8 mouse cellular contexts compared by ENCODE assay signal in genomic region chr7:90427006-90427405, GRCm38 (mm10). TPM values are rescaled to one million over a fixed set of nuclear protein-coding genes. Genes with fewer than 3 reads are reported as not detected.
DNase-seq lines count a peak whose midpoint lies in the region; ATAC-seq and TF ChIP-seq lines count a peak whose summit lies in the region.

No protein-coding gene starts in this region.

- WGBS in neural tube, embryonic 11.5 days = 66% methylated on average over 9 of the region's 9 CpGs
- WGBS in heart, adult 2 months = 45% methylated on average over 9 of the region's 9 CpGs
- WGBS in limb, embryonic 12.5 days = 68% methylated on average over 9 of the region's 9 CpGs
- WGBS in neural tube, embryonic 14.5 days = 68% methylated on average over 9 of the region's 9 CpGs

- TF ChIP-seq POLR2A in heart, adult 2 months (IDR thresholded peaks at IDR 0.05; ENCODE audit: insufficient read depth, low read depth, low read length) = no peak

- peak overlapping the region; percentile 59 for H3K4me2 ChIP-seq in neural tube, embryonic 11.5 days (ENCODE audit: low read depth)
- H3K4me2 ChIP-seq in limb, embryonic 12.5 days = peak overlapping the region; percentile 62; the same call in 1 of the 2 replicates
- H3K4me2 ChIP-seq in neural tube, embryonic 14.5 days (ENCODE audit: low read depth, low read length) = peak overlapping the region; percentile 53

- ATAC-seq in neural tube, embryonic 11.5 days (ENCODE audit: insufficient read depth, low FRiP score, low TSS enrichment) = no peak
- no peak for ATAC-seq in limb, embryonic 12.5 days (ENCODE audit: insufficient number of reproducible peaks, insufficient read depth, low FRiP score, low TSS enrichment, low read depth)
- no peak for ATAC-seq in neural tube, embryonic 14.5 days (ENCODE audit: low read depth)

- H3K4me3 ChIP-seq in neural tube, embryonic 11.5 days (ENCODE audit: low read depth, low read length) = peak overlapping the region; percentile 26; the same call in 1 of the 2 replicates
- H3K4me3 ChIP-seq in heart, adult 2 months = peak overlapping the region; percentile 63
- peak overlapping the region; percentile 37 for H3K4me3 ChIP-seq in limb, embryonic 12.5 days (replicated peaks)
- H3K4me3 ChIP-seq in neural tube, embryonic 14.5 days (ENCODE audit: low read depth, low read length) = peak overlapping the region; percentile 34

- H3K9ac ChIP-seq in neural tube, embryonic 11.5 days (ENCODE audit: low read length) = peak overlapping the region; percentile 32; the same call in 1 of the 2 replicates
- H3K9ac ChIP-seq in heart, adult 2 months (ENCODE audit: low read depth, low read length) = no peak overlapping the region
- H3K9ac ChIP-seq in limb, embryonic 12.5 days (replicated peaks) = no peak overlapping the region; the same call in 1 of the 2 replicates
- H3K9ac ChIP-seq in neural tube, embryonic 14.5 days (replicated peaks; ENCODE audit: low read depth, low read length) = peak overlapping the region; percentile 29; the same call in 1 of the 2 replicates

- H3K9me3 ChIP-seq in neural tube, embryonic 11.5 days (ENCODE audit: control insufficient read depth, low read length) = no peaks in the 10 kb centered on the region
- no peaks in the 10 kb centered on the region for H3K9me3 ChIP-seq in limb, embryonic 12.5 days
- H3K9me3 ChIP-seq in neural tube, embryonic 14.5 days (ENCODE audit: control insufficient read depth, low read length) = no peaks in the 10 kb centered on the region

- no peak overlapping the region for H3K27ac ChIP-seq in neural tube, embryonic 11.5 days (ENCODE audit: low read depth, low read length)
- no peak overlapping the region for H3K27ac ChIP-seq in heart, adult 2 months
- no peak overlapping the region for H3K27ac ChIP-seq in limb, embryonic 12.5 days
- H3K27ac ChIP-seq in neural tube, embryonic 14.5 days (ENCODE audit: low read depth, low read length) = no peak overlapping the region

- no peaks in the 10 kb centered on the region for H3K4me1 ChIP-seq in neural tube, embryonic 11.5 days (ENCODE audit: control insufficient read depth, insufficient read depth, low read length)
- no peaks in the 10 kb centered on the region; the same call in 1 of the 2 replicates for H3K4me1 ChIP-seq in heart, adult 2 months (ENCODE audit: control insufficient read depth, insufficient read depth, low read length)
- no peaks in the 10 kb centered on the region for H3K4me1 ChIP-seq in limb, embryonic 12.5 days (replicated peaks)
- H3K4me1 ChIP-seq in neural tube, embryonic 14.5 days (ENCODE audit: control insufficient read depth, insufficient read depth, low read length) = peaks cover 5% of the 10 kb centered on the region; the same call in 1 of the 2 replicates

- H3K36me3 ChIP-seq in neural tube, embryonic 11.5 days (ENCODE audit: control insufficient read depth, insufficient read depth, low read length) = no peaks in the 10 kb centered on the region
- H3K36me3 ChIP-seq in heart, adult 2 months (ENCODE audit: control insufficient read depth, insufficient read depth, low read length) = no peaks in the 10 kb centered on the region
- no peaks in the 10 kb centered on the region for H3K36me3 ChIP-seq in limb, embryonic 12.5 days
- no peaks in the 10 kb centered on the region for H3K36me3 ChIP-seq in neural tube, embryonic 14.5 days (ENCODE audit: control insufficient read depth, insufficient read depth, low read length)

- H3K27me3 ChIP-seq in neural tube, embryonic 11.5 days (ENCODE audit: control insufficient read depth, insufficient read depth, low read length) = no peaks in the 10 kb centered on the region
- no peaks in the 10 kb centered on the region; the same call in 1 of the 2 replicates for H3K27me3 ChIP-seq in heart, adult 2 months (ENCODE audit: control insufficient read depth, insufficient read depth, low read length)
- H3K27me3 ChIP-seq in limb, embryonic 12.5 days = no peaks in the 10 kb centered on the region
- no peaks in the 10 kb centered on the region for H3K27me3 ChIP-seq in neural tube, embryonic 14.5 days (ENCODE audit: control insufficient read depth, insufficient read depth, low read length)

- intact Hi-C loops in heart, adult 2 months (cut with DNase I) = loop anchor here (2.0 to 10.0 kb wide), 2 partner anchors 30 to 122 kb away; partner anchors contain the start of genes Sytl2 and Tmem126a

- no peak for DNase-seq in neural tube, embryonic 11.5 days (ENCODE audit: low spot score)
- no peak for DNase-seq in neural tube, embryonic 10.5 days (ENCODE audit: extremely low spot score, low spot score)
- DNase-seq in heart, adult 2 months = peak; percentile 39 to 41
- no peak for DNase-seq in frontal cortex, postnatal 36 days (ENCODE audit: low spot score in 2 of 2)
- DNase-seq in right cerebral cortex, postnatal 14 days = no peak
- DNase-seq in spleen, adult 12 weeks (ENCODE audit: low spot score) = no peak

- H3K79me2 ChIP-seq in heart, adult 2 months (replicated peaks; ENCODE audit: control insufficient read depth, insufficient read depth, low read length) = no peaks in the 10 kb centered on the region

- TF ChIP-seq CTCF in heart, adult 2 months (IDR thresholded peaks at IDR 0.05) = no peak

- TF ChIP-seq EP300 in heart, adult 2 months (IDR thresholded peaks at IDR 0.05; ENCODE audit: insufficient read depth, low read depth, low read length) = no peak

RNA-seq across cellular contexts. Expression of gene Ccdc89, which starts 0.6 kb away (rescaled TPM):
- polyA plus RNA-seq in neural tube, embryonic 11.5 days (2014; fragmentation: Nextera tagmentation; extraction: Ambion mirVana) = 2.4 and 3.0 TPM in 2 replicates
- under 1 TPM in 1 of 2 experiments, not detected in 1; 0.16 TPM for total RNA-seq in heart, adult 2 months (2021)
- 0.15 and 0.18 TPM in 2 replicates for polyA plus RNA-seq in heart, adult 2 months (2012; rRNA removed)
- 2.4 and 2.8 TPM in 2 replicates for polyA plus RNA-seq in limb, embryonic 12.5 days (2016; fragmentation: Nextera tagmentation; extraction: Ambion mirVana)
- polyA plus RNA-seq in neural tube, embryonic 14.5 days (2014; fragmentation: Nextera tagmentation; extraction: Ambion mirVana) = 1.8 and 2.1 TPM in 2 replicates

RNA-seq across cellular contexts. Expression of gene Crebzf, which starts 15.5 kb away (rescaled TPM):
- polyA plus RNA-seq in neural tube, embryonic 11.5 days (2014; fragmentation: Nextera tagmentation; extraction: Ambion mirVana) = 40.8 and 45.1 TPM in 2 replicates
- total RNA-seq in heart, adult 2 months (2021) = 10 to 100 TPM; 18.0 to 20.4 TPM
- 12.3 and 17.5 TPM in 2 replicates for polyA plus RNA-seq in heart, adult 2 months (2012; rRNA removed)
- 59.5 and 59.8 TPM in 2 replicates for polyA plus RNA-seq in limb, embryonic 12.5 days (2016; fragmentation: Nextera tagmentation; extraction: Ambion mirVana)
- 49.5 and 54.2 TPM in 2 replicates for polyA plus RNA-seq in neural tube, embryonic 14.5 days (2014; fragmentation: Nextera tagmentation; extraction: Ambion mirVana)

RNA-seq across cellular contexts. Expression of gene Tmem126a, which starts 30.0 kb away (rescaled TPM):
- 111 and 118 TPM in 2 replicates for polyA plus RNA-seq in neural tube, embryonic 11.5 days (2014; fragmentation: Nextera tagmentation; extraction: Ambion mirVana)
- total RNA-seq in heart, adult 2 months (2021) = 100 to 1,000 TPM; 111 to 140 TPM
- polyA plus RNA-seq in heart, adult 2 months (2012; rRNA removed) = 72.6 and 110 TPM in 2 replicates
- 114 TPM in 2 replicates for polyA plus RNA-seq in limb, embryonic 12.5 days (2016; fragmentation: Nextera tagmentation; extraction: Ambion mirVana)
- polyA plus RNA-seq in neural tube, embryonic 14.5 days (2014; fragmentation: Nextera tagmentation; extraction: Ambion mirVana) = 139 and 153 TPM in 2 replicates

RNA-seq across cellular contexts. Expression of gene Tmem126b, which starts 48.8 kb away (rescaled TPM):
- 41.8 and 43.3 TPM in 2 replicates for polyA plus RNA-seq in neural tube, embryonic 11.5 days (2014; fragmentation: Nextera tagmentation; extraction: Ambion mirVana)
- 10 to 100 TPM; 24.8 to 25.4 TPM for total RNA-seq in heart, adult 2 months (2021)
- polyA plus RNA-seq in heart, adult 2 months (2012; rRNA removed) = 10.7 and 18.2 TPM in 2 replicates
- 37.1 and 39.4 TPM in 2 replicates for polyA plus RNA-seq in limb, embryonic 12.5 days (2016; fragmentation: Nextera tagmentation; extraction: Ambion mirVana)
- 41.0 and 48.2 TPM in 2 replicates for polyA plus RNA-seq in neural tube, embryonic 14.5 days (2014; fragmentation: Nextera tagmentation; extraction: Ambion mirVana)

RNA-seq across cellular contexts. Expression of gene Dlg2, which starts 49.5 kb away (rescaled TPM):
- 5.1 and 6.2 TPM in 2 replicates for polyA plus RNA-seq in neural tube, embryonic 11.5 days (2014; fragmentation: Nextera tagmentation; extraction: Ambion mirVana)
- total RNA-seq in heart, adult 2 months (2021) = 1 to 10 TPM; 1.7 to 1.9 TPM
- polyA plus RNA-seq in heart, adult 2 months (2012; rRNA removed) = 0.72 and 1.1 TPM in 2 replicates
- 2.3 and 2.7 TPM in 2 replicates for polyA plus RNA-seq in limb, embryonic 12.5 days (2016; fragmentation: Nextera tagmentation; extraction: Ambion mirVana)
- 29.4 and 48.0 TPM in 2 replicates for polyA plus RNA-seq in neural tube, embryonic 14.5 days (2014; fragmentation: Nextera tagmentation; extraction: Ambion mirVana)

Comparison
In these comparisons a context has a peak if more than half of its experiments do, and no peak if none do; other contexts are left out.
1. DNase-seq: peak in heart, adult 2 months (2 of 2); none in neural tube, embryonic 11.5 days (single experiment), neural tube, embryonic 10.5 days (single experiment), frontal cortex, postnatal 36 days (0 of 2), right cerebral cortex, postnatal 14 days (single experiment) and spleen, adult 12 weeks (single experiment).
2. H3K9ac ChIP-seq: peak in neural tube, embryonic 11.5 days (single experiment) and neural tube, embryonic 14.5 days (single experiment); none in heart, adult 2 months (single experiment) and limb, embryonic 12.5 days (single experiment).
3. Peak in every context shown above with its lines, with median percentiles within 50 percentile points of each other: H3K4me2 ChIP-seq and H3K4me3 ChIP-seq.